Mouse (Mus musculus) urinary bladder, postnatal 4 days (tissue): ENCODE measurements around the gene Skap2.
A peak's percentile ranks its signal among the peaks of the same experiment; 100 is the strongest.

ENCODE experiments used
- DNase-seq, 2 experiments: peaks; one replicate each; pipeline ENCODE4 v3.0.0; 2021 to 2022; ENCODE audit warnings: low spot score in 2 of 2

Gene Skap2

GRCm38 (mm10) chr6:51889824-51890223 is 122.5 kb downstream of the Skap2 start:
- DNase-seq: no peak

DNA sequence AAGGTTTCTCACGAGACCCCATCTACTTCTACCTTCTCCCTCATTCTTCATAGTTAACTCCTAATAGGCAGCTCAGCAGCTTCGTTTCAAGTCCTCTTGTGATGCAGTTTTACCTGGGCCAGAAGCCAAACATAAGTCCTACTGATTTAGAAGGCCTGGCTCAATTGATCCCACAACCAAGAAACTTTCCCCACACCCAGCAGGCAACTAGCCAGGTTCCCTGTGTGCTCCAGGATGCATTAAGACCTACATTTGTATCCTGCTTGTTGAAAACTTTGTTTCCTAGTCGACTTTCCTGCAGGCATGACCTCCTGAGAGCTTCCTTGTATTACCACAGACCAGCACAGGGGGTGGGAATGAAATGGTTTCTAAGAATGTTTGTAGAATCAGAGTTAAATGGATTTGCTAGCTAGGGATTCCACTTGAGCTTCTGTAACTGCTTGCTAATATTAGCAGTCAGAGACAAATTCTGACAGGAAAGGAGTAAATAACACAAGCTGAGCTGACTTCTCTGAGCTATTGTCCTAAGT is 125.4 kb downstream of the Skap2 start:
- DNase-seq: peak in 1 of 2 experiments; percentile 38

DNA sequence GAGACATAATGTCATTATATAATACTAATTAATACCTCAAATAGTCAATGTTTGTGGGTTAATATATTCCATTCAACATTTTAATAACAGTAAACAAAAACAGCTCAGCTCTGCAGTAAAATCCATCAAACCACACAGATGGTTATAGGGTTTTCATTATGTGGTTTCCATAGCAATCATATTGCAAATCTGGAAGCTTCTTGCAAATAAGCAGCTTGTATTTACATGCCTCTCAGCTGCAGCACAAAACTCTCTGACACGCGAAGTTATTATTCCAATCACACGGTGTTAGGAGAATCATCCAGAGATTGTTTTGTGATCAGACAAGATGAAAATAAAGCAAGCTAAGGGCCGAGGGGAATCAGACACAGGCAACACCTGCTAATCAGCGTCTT is 129.5 kb downstream of the Skap2 start:
- DNase-seq: no peak

DNA sequence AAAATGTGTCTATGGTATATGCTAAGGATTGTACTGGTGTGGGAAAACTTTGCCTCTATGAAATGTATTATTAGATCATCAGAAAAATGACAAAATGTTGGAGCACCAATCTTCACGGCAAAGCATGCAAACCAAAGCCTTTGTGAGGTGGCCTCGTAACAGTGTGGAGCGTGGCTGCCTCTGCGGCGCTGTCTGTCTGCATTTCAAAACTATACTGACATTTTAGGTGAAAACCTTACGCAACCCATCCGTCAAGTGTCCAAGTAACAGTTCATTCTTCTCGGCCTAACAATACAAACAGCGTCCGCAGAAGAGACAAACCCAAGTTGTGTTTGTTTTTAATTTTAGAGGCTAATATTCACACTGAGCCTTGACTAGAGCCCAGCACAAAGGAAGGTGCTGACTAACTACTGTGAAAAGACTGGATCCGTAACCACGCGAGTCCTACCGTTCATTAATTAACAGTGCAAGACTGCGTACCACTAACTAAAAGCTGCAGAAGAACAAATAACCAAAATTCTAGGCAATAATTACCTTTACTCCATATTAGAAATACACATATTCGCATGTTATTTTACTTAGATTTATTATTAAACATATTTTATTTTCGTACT is 130.0 kb downstream of the Skap2 start:
- DNase-seq: no peak

DNA sequence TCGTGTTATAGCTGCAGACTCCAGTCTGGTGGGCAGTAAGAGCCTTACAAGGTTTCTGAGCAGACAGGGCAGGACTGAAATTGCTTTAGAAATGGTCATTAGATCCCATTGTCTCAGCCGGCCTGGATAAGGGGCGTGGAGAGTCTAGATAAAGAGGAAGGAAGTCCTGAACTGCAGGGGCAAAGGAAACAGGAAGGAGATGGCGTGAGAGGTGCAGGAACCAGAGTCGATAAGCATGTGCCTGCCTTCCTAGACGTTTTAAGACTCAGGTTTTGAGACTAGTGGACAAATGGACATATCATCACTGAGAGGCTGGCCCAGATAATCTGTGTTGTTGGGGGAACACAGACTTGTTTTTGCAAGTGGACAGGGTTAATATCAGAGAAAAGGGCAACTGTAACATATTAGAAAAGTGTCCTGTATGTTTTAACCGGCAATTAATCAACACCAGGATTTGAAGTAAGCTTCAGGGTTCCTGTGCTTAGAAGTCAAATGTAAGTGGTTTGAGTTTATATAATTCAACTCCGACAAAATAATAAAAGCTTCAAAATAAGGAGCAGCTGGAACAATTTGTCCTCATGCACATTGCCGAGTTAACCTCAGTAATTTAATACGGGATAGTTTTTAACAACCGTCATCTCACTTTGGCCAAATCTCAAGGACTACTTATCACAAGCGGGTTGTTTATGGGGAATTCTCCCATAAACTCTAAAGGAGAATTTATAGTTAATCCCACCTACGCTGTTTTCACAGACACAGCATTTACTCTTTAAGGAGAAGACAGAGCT is 131.0 kb downstream of the Skap2 start:
- no peak for DNase-seq

- DNase-seq: no peak
These were observed 131.6 kb downstream of the Skap2 start for GRCm38 (mm10) chr6:51880778-51881177.

GRCm38 (mm10) chr6:51878551-51878950 is 133.8 kb downstream of the Skap2 start:
- no peak for DNase-seq

DNA sequence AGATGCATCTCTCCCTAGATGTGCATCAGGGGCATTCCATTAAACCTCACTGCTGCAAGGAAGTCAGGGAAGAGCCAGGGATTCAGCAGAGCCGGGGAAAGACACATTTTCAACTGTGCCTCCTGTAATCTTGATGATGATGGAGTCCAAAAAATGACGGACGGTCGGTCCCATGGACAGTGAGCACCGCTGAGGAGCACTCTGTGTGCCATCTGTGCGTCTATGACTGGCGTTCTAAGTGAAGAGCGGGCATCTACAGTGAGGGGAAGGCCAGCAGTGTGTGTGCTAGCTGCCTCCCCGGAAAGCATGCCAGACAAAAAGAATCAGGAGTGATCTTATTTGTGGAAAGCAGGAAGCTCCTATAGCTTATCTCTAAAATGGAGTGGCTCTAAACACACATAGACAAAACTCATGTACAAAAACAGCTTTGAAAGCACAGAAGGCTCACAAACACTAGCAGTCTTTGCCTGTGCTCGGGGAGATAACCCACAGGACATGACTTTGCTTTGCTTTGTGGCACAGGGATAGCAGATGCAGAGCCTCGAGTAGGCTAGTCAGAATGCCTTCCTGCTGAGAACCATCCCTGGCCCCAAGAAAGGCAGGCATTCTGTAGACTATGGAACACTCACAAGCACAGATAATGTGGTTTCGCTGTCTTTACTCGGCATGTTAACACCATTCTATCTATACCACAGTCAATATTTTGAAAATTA is 135.4 kb downstream of the Skap2 start:
- DNase-seq: no peak

GRCm38 (mm10) chr6:51875884-51876626 is 136.3 kb downstream of the Skap2 start:
- DNase-seq: no peak

DNA sequence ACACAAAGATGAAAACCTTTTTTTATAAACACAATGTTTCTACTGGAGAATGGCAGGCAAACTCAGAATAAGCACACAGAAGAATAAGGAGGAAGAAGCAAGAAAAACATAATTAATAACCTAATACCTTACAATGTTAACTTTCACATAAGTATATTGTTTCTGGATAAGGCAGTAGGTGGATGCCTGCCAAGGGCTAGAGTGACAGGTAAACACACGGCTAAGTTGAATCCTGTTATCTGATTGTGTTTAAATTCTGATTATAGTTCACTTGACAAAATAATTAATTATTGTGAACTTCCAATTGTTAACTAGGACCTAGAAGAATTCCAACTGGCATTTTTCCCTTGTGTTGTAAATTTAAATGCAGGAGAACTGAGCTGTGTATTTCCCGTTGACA is 138.3 kb downstream of the Skap2 start:
- DNase-seq: no peak

- no peak for DNase-seq
These were observed 141.2 kb downstream of the Skap2 start for GRCm38 (mm10) chr6:51871135-51871534.

- DNase-seq: no peak
These were observed 142.1 kb downstream of the Skap2 start for GRCm38 (mm10) chr6:51870294-51870693.

DNA sequence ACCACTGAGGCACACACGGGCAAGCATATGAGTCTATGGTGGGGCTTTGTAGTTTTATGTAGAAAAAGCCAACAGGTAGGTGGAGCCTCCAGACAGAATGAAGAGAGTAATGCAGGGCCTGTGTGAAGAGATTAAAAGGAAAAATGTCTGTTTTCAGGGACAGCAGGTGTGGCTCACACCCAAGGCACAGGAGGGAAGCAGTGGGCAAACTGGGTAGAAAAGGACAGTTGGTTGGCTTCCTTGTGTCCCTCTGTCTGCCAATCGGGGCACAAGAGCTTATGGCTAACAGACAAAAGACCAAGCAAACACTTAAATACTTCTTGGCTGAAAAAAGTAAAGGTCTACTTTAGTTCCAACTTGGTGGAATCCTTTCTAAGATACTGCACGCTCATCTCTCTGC is 145.8 kb downstream of the Skap2 start:
- no peak for DNase-seq

DNA sequence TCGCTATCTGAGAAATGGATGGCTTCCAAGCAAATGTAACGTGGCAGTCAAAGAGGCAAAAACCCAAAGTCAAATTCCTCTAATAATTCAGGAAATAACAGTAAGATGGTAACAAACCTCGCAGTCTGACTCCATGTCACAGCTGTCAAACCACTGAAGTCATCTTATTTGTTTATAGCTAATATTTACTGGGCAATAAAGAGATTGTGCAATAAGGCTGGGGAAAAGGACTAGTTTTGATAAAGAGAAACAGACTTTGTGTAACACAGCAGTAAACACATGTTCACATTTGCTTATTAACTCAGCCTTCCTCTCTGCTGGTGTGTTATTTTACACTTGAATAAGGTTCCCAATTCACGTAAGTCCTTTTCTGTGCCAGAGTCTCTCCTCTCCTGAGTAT is 148.8 kb downstream of the Skap2 start:
- no peak for DNase-seq

- DNase-seq: no peak
These were observed 152.0 kb downstream of the Skap2 start for GRCm38 (mm10) chr6:51860300-51860699.

- DNase-seq: peak; percentile 88 to 96
These were observed 154.5 kb downstream of the Skap2 start for GRCm38 (mm10) chr6:51857821-51858220.

GRCm38 (mm10) chr6:51853291-51853690 is 159.1 kb downstream of the Skap2 start:
- no peak for DNase-seq

DNA sequence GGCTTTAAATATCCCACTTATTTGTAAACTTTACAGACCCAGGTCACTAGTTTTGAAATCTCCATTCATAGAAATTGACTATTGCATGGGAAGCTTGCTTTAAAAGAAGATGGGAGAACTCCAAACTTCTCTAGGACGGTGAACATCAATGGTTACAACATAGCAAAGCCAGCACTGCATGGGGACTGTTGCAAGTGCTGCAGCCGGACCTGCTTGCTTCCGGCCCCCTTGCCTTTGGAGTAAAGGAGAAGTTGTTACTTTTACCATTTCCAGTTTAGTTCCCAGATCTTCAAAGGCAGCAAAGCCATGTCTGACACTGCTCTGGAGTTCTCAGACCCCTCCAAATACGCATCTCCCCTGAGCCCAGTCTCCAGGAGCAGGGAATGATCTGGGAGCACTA is 159.7 kb downstream of the Skap2 start:
- no peak for DNase-seq

DNA sequence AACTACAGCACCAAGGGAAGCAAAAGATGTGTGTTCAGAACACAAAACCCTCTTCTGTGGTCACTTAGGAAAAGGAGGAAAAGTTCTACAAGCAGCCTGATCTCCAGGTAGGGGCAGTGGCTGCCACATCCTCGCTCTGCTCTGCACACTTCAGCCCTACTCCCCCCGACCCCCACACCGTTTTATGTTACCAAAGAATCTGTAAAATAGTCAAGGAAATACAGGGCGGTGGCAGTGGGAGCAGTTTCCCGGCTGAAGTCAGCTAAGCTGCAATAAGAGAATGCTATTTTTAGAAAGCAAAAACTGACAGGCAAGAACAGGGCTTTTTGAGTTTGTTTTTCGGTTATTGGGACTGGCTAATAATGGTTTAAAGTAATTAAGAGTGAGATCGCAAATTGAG is 160.8 kb downstream of the Skap2 start:
- no peak for DNase-seq

DNA sequence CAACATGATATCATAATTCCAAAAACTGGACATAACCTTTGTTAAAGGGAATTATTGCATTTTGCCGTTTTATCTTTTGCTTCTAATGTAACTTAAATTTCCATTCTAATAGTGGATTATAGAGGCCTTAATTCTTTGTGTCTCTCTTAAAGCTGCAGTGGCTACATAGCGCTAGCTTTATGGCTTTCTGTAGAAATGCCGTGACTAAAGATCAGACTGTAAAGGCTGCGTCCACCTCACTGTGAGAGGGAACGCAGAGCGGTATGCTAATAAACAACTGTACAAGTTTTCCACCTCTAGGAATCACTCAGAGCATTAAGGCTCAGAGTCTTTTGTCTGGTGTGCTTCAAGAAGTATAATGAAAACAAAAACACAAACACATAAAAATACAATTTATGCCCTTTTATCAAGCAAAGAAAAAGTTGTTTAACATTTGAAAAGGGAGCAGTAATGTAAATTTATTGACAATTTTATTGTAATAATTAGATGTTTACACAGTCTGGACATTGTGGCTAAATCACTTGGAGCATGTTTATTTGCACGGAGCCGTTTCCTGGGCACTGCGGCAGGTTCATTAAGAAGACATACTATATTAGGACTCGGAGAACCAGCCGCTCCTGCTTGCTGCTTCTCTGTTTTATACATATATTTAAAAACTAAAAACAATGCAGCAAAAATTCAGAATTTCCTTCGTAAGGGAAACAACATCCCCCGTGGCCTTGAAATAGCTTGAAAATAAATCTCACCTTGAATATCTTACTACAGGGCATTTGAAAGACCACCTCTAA is 162.1 kb downstream of the Skap2 start:
- DNase-seq: no peak

DNA sequence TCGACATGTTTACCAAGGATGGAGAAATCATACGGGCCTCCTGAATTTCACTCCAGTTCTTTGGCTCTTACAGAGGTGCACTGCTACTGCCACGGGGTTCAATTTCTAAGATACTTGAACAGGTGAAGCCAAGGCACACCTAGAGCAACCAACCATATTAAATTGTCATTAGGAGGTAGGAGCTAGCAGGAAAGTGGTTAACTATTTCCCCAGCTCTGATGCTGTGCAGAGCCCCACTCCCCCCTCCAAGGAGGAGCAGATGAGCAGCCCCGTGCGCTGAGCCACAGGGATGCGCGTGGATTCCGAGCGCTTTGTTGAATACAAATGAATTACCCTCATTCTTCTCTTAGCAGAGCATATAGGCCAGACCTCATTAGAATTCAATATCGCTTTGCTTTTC is 162.8 kb downstream of the Skap2 start:
- no peak for DNase-seq
